Mouse (Mus musculus): Measurements from ENCODE around the gene Ahdc1. TPM values are rescaled to one million over a fixed set of nuclear protein-coding genes. Genes with fewer than 3 reads are reported as not detected.

Ahdc1 gene
- total and polyA plus RNA-seq, 3 experiments: 1.6 to 19.9 (median 8.4) TPM

DNA sequence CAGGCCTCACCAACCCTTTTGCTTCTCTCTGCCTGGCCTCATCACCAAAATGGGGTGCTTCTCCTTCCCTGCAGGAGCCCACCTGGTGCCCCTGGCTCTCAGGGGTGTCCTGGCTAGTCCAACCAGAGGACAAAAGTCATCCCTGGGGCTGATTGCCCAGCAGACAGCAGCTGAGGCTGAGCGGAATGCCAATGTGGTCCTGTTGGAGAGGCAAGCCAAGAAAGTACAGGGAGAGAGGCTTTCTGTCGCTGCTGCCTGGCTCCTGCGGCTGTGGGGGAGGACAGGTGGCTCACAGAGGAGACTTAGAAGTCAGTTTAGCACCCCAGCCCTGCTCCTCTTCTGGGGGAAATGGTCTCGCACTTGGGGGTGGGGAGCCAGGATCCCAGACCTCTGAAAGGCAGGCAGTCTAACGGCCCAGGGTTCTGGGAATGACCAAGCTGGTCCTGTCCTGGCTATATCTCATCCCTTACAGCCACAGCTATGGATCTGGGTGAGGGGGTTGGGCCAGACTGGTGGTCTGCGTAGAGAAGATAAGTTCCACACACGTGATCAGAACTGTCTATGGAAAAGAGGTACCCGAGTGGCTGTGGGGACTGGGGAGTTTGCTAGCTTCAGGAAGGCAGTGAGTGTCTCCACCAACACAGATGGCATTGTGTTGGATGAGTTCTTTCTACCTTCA is 64.0 kb downstream of the Ahdc1 start:
- no peak for DNase-seq (ENCODE audit: extremely low read depth)
- peaks cover 4 to 84% of the 10 kb centered on the region in 2 experiments for H3K36me3 ChIP-seq (replicated peaks in 1 of 2; ENCODE audit: control insufficient read depth in 1 of 2, insufficient read depth in 1 of 2, low read length in 1 of 2)
- no peak overlapping the region for H3K9ac ChIP-seq (ENCODE audit: insufficient read depth, low read depth)
- TF ChIP-seq NELFE (IDR thresholded peaks at IDR 0.05; ENCODE audit: low read depth, low read length) (no peak), MXI1 (IDR thresholded peaks at IDR 0.05; ENCODE audit: low read depth, low read length) (no peak), RCOR1 (conservative IDR thresholded peaks at IDR 0.05; ENCODE audit: low read depth, low read length) (no peak), MAFK (IDR thresholded peaks at IDR 0.05; ENCODE audit: insufficient replicate concordance, low read length) (no peak), CHD2 (IDR thresholded peaks at IDR 0.05; ENCODE audit: low read length) (no peak)
- no peak overlapping the region for H3K27ac ChIP-seq (ENCODE audit: insufficient read depth, low read depth)
- H3K79me2 ChIP-seq (replicated peaks; ENCODE audit: control insufficient read depth, extremely low read depth, insufficient read depth, poor library complexity, severe bottlenecking): no peaks in the 10 kb centered on the region
- no peak overlapping the region for H3K4me2 ChIP-seq (ENCODE audit: insufficient read depth, low read depth, poor library complexity, severe bottlenecking)
- no peak overlapping the region for H3K4me3 ChIP-seq (replicated peaks in 1 of 3; ENCODE audit: low read depth in 2 of 3, low read length in 2 of 3, poor library complexity in 1 of 3)
- H3K9me3 ChIP-seq (replicated peaks; ENCODE audit: low read length): no peaks in the 10 kb centered on the region
- H3K4me1 ChIP-seq (ENCODE audit: control insufficient read depth in 1 of 2, insufficient read depth in 2 of 2): peaks cover 9 to 43% of the 10 kb centered on the region in 2 experiments
- dilution Hi-C loops (cut with MboI; ENCODE audit: extremely low pct_ligation_motif_present, extremely low pct_unique_long_range_greater_than_20kb, low sequenced_read_pairs) (no loop called here), in situ Hi-C loops (cut with MboI; ENCODE audit: low pct_ligation_motif_present, low pct_unique_long_range_greater_than_20kb, low sequenced_read_pairs) (no loop called here)
- H3K27me3 ChIP-seq (replicated peaks): no peaks in the 10 kb centered on the region

DNA sequence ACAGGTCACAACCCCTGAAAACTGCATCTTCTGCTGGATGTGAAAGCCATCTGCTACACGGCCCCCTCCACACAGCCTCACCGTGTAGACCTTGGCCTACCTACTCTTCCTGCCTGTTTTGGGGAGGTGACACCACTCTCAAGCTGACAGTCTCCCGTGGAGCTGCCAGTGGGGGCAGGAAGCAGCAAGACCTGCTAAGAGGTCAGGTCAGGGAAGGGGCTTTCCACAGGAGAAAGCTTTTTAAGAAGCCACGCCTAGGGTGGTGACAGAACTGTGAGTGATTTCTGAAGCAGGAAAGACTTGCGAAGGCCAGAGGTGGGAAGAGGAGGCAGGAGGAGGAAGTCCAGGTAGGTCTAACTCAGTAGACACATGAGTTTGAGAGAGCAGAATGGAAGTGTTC is 67.9 kb downstream of the Ahdc1 start:
- no peaks in the 10 kb centered on the region for H3K79me2 ChIP-seq (replicated peaks; ENCODE audit: control insufficient read depth, extremely low read depth, insufficient read depth, poor library complexity, severe bottlenecking)
- peak; percentile 31 for DNase-seq (ENCODE audit: extremely low read depth)
- H3K4me2 ChIP-seq (ENCODE audit: insufficient read depth, low read depth, poor library complexity, severe bottlenecking): no peak overlapping the region
- no peak for TF ChIP-seq ETS1 (conservative IDR thresholded peaks at IDR 0.05; ENCODE audit: low read depth, low read length)
- peak; percentile 62 for TF ChIP-seq IRF4 (IDR thresholded peaks at IDR 0.05; ENCODE audit: low read depth, low read length)
- dilution Hi-C loops (cut with MboI; ENCODE audit: extremely low pct_ligation_motif_present, extremely low pct_unique_long_range_greater_than_20kb, low sequenced_read_pairs): no loop called here
- no peaks in the 10 kb centered on the region for H3K27me3 ChIP-seq (replicated peaks)
- in situ Hi-C loops (cut with MboI; ENCODE audit: low pct_ligation_motif_present, low pct_unique_long_range_greater_than_20kb, low sequenced_read_pairs): no loop called here
- no peak overlapping the region for H3K9ac ChIP-seq (ENCODE audit: insufficient read depth, low read depth)
- no peak overlapping the region for H3K4me3 ChIP-seq (replicated peaks in 1 of 3; ENCODE audit: low read depth in 2 of 3, low read length in 2 of 3, poor library complexity in 1 of 3)
- H3K27ac ChIP-seq (ENCODE audit: insufficient read depth, low read depth): peak overlapping the region; percentile 3; the same call in 1 of the 2 replicates
- peaks cover 0 to 53% of the 10 kb centered on the region in 2 experiments for H3K36me3 ChIP-seq (replicated peaks in 1 of 2; ENCODE audit: control insufficient read depth in 1 of 2, insufficient read depth in 1 of 2, low read length in 1 of 2)
- H3K4me1 ChIP-seq (ENCODE audit: control insufficient read depth in 1 of 2, insufficient read depth in 2 of 2): peaks cover 9 to 53% of the 10 kb centered on the region in 2 experiments
- no peaks in the 10 kb centered on the region for H3K9me3 ChIP-seq (replicated peaks; ENCODE audit: low read length)

DNA sequence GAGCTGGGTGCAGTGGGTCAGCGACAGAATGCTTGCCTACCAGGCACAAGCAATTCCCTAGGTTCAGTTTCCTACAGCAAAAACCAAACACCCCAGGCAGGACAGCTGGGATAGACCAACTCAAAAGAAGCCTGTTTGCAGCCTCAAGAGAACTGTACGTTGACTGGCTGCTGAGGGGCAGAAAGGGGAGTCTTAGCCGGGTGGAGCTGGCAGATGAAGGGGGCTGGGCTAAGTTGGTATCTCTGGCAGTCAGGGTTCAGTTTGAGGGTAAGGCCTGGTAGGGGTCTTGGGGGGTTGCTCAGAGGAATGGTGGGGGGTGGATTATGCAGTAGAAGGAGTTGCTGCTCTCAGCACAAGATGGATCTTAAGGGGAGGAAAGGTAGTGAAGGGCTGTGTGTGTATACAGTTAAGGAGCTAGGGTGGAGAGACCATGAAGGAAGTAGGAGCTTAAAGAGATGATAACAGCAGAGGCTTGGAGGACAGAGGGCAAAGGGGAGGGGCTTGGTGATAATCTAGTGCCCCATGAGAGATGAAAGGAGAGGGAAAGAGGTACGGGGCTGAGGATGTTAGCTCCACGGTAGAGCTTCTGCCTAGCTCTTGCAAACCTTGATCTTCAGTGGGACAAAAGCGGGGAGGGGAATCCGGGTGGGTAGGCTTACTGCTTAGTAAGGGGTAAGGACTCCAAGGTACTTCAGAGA is 68.5 kb downstream of the Ahdc1 start:
- H3K9ac ChIP-seq (ENCODE audit: insufficient read depth, low read depth): no peak overlapping the region
- dilution Hi-C loops (cut with MboI; ENCODE audit: extremely low pct_ligation_motif_present, extremely low pct_unique_long_range_greater_than_20kb, low sequenced_read_pairs): no loop called here
- DNase-seq (ENCODE audit: extremely low read depth): no peak

More for the DNA sequence above, 68.5 kb downstream of the Ahdc1 start:
- Histone ChIP-seq H3K79me2 (replicated peaks; ENCODE audit: control insufficient read depth, extremely low read depth, insufficient read depth, poor library complexity, severe bottlenecking) (no peaks in the 10 kb centered on the region), H3K9me3 (replicated peaks; ENCODE audit: low read length) (no peaks in the 10 kb centered on the region), H3K27me3 (replicated peaks) (no peaks in the 10 kb centered on the region), H3K36me3 (replicated peaks in 1 of 2; ENCODE audit: control insufficient read depth in 1 of 2, insufficient read depth in 1 of 2, low read length in 1 of 2) (peaks cover 0 to 47% of the 10 kb centered on the region in 2 experiments), H3K4me1 (ENCODE audit: control insufficient read depth in 1 of 2, insufficient read depth in 2 of 2) (peaks cover 9 to 57% of the 10 kb centered on the region in 2 experiments), H3K4me3 (replicated peaks in 1 of 3; ENCODE audit: low read depth in 2 of 3, low read length in 2 of 3, poor library complexity in 1 of 3) (no peak overlapping the region), H3K4me2 (ENCODE audit: insufficient read depth, low read depth, poor library complexity, severe bottlenecking) (no peak overlapping the region), H3K27ac (ENCODE audit: insufficient read depth, low read depth) (no peak overlapping the region)
- TF ChIP-seq JUN (IDR thresholded peaks at IDR 0.05; ENCODE audit: insufficient read depth, low read depth, low read length) (no peak), USF1 (IDR thresholded peaks at IDR 0.05; ENCODE audit: low read depth, low read length) (no peak), RCOR1 (conservative IDR thresholded peaks at IDR 0.05; ENCODE audit: low read depth, low read length) (no peak), JUND (conservative IDR thresholded peaks at IDR 0.05; ENCODE audit: low read depth, low read length) (no peak), E2F4 (IDR thresholded peaks at IDR 0.05; ENCODE audit: insufficient replicate concordance, low read depth, low read length) (no peak)
- in situ Hi-C loops (cut with MboI; ENCODE audit: low pct_ligation_motif_present, low pct_unique_long_range_greater_than_20kb, low sequenced_read_pairs): loop anchor here (5.0 kb wide), 1 partner anchor 38 kb away; no protein-coding TSS in a partner anchor
